Mouse (Mus musculus) limb, embryonic 10.5 days (tissue): ENCODE results near the gene Olfr275. TPM values are rescaled to one million over a fixed set of nuclear protein-coding genes. Genes with fewer than 3 reads are reported as not detected.
"Not testable (repeated sequence)": the region's sequence is repeated elsewhere in the genome, so short reads cannot be mapped to it uniquely, and the experiment has no call there.

Experiments used
- DNase-seq: peaks from one replicate; pipeline ENCODE4 v3.0.0-alpha.2; 2017; ENCODE audit warnings: low spot score
- H3K27ac ChIP-seq: fragments of 300-500 bp; sonication (generic); 2 replicates; pipeline ENCODE4 v1.5.1; 2016; ENCODE audit warnings: mild to moderate bottlenecking
- H3K27me3 ChIP-seq: fragments of 300-500 bp; sonication (generic); 2 replicates; pipeline ENCODE4 v1.6.1; 2016; ENCODE audit warnings: low read depth, mild to moderate bottlenecking; ENCODE audit not compliant: poor library complexity, severe bottlenecking
- H3K36me3 ChIP-seq: fragments of 300-500 bp; sonication (generic); 2 replicates; pipeline ENCODE4 v1.6.1; 2016; ENCODE audit warnings: mild to moderate bottlenecking, moderate library complexity
- H3K4me1 ChIP-seq: fragments of 300-500 bp; sonication (generic); 2 replicates; pipeline ENCODE4 v1.6.1; 2016
- H3K4me3 ChIP-seq: fragments of 300-500 bp; sonication (generic); 2 replicates; pipeline ENCODE4 v1.5.1; 2016; ENCODE audit warnings: mild to moderate bottlenecking, moderate library complexity
- H3K9me3 ChIP-seq: fragments of 300-500 bp; sonication (generic); replicated peaks from 2 replicates; pipeline ENCODE4 v1.6.1; 2016; ENCODE audit warnings: mild to moderate bottlenecking
- WGBS: fragments of 180-500 bp; shearing (Covaris S2); methylation state at CpG from one replicate; pipeline ENCODE4 v1.1.7; 2016; 5-methylcytosine and 5-hydroxymethylcytosine counted together
- polyA plus RNA-seq: library from polyadenylated mRNA; unstranded; fragments of >200 nt; fragmentation: Nextera tagmentation; extraction: Ambion mirVana; gene quantifications from 2 replicates; pipeline ENCODE4 v1.2.1, GENCODE M21; 2016

Olfr275 gene
- polyA plus RNA-seq: not detected in 2 replicates

- Histone ChIP-seq H3K27ac (no peak within 1 kb of the TSS), H3K4me3 (no peak within 1 kb of the TSS), H3K9me3 (no peaks in the 10 kb centered on the region), H3K4me1 (no peaks in the 10 kb centered on the region), H3K36me3 (no peaks in the 10 kb centered on the region), H3K27me3 (no peaks in the 10 kb centered on the region)
- WGBS: 91% methylated on average over 2 of the region's 2 CpGs
- DNase-seq: no peak
Measured at GRCm38 (mm10) chr4:52814304-52814703, at the start of gene Olfr275. Gene Olfr275 (plus strand): TSS chr4:52814604.

- no peak for DNase-seq
- H3K9me3 ChIP-seq: no peaks in the 10 kb centered on the region
- H3K36me3 ChIP-seq: no peaks in the 10 kb centered on the region
- H3K27me3 ChIP-seq: no peaks in the 10 kb centered on the region
- H3K27ac ChIP-seq: no peak overlapping the region
- no peaks in the 10 kb centered on the region for H3K4me1 ChIP-seq
- WGBS: 70% methylated on average over 6 of the region's 6 CpGs
- H3K4me3 ChIP-seq: no peak overlapping the region
Measured at GRCm38 (mm10) chr4:52765612-52766011, 48.8 kb upstream of the Olfr275 start.

- H3K4me1 ChIP-seq: no peaks in the 10 kb centered on the region
- H3K9me3 ChIP-seq: no peaks in the 10 kb centered on the region
- no peak overlapping the region for H3K4me3 ChIP-seq
- WGBS: 89% methylated on average over 5 of the region's 5 CpGs
- H3K27me3 ChIP-seq: no peaks in the 10 kb centered on the region
- H3K36me3 ChIP-seq: no peaks in the 10 kb centered on the region
- H3K27ac ChIP-seq: no peak overlapping the region
- DNase-seq: no peak
Measured at GRCm38 (mm10) chr4:52772186-52772585, 42.2 kb upstream of the Olfr275 start.

DNA sequence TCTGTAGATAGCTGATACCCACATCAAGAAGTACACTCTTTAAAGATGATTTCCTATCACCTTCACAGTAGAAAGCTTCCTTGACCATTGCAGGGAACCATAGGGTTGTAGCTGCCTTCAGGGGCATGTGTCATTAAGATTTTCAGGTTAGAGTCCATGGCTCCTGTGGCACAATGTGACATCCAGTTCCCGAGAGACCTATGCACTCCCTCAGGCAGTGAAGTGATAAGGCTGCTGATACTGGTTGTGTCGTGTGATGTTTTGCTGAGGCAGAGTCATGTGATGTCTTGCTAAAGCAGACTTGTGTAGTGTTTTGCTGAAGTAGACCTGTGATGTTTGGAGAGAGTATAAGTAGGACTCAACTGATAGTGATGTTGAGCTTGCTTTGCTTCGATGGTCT lies 14.4 kb upstream of the Olfr275 start:
- no peaks in the 10 kb centered on the region for H3K27me3 ChIP-seq
- H3K9me3 ChIP-seq: no peaks in the 10 kb centered on the region
- H3K27ac ChIP-seq: no peak overlapping the region
- DNase-seq: no peak
- no peaks in the 10 kb centered on the region for H3K4me1 ChIP-seq
- H3K4me3 ChIP-seq: no peak overlapping the region
- H3K36me3 ChIP-seq: no peaks in the 10 kb centered on the region
- WGBS: 81% methylated on average over 3 of the region's 3 CpGs

DNA sequence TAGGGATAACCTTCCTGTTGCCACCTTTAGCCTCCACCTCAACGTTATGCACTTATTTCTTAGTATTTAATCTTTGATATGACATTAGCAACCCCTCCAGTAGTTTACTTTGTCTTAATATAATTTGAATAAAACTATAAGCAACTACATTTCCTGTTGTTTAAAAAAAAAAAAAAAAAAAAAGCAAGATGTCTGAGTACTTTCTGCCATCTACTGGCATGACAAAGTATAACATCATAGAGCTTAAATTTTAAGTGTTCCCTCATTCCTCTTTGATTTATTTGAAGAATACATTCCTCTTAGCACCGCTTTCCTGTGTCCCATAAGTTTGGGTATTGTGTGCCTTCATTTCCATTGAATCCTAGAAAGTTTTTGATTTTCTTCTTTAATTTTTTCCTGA lies 2.5 kb upstream of the Olfr275 start:
- H3K4me1 ChIP-seq: no peaks in the 10 kb centered on the region
- no peak overlapping the region for H3K27ac ChIP-seq
- 43% methylated on average over 2 of the region's 2 CpGs for WGBS
- no peaks in the 10 kb centered on the region for H3K9me3 ChIP-seq
- no peak for DNase-seq
- no peak overlapping the region for H3K4me3 ChIP-seq
- no peaks in the 10 kb centered on the region for H3K27me3 ChIP-seq
- no peaks in the 10 kb centered on the region for H3K36me3 ChIP-seq

- H3K27me3 ChIP-seq: no peaks in the 10 kb centered on the region
- DNase-seq: no peak
- no peaks in the 10 kb centered on the region for H3K36me3 ChIP-seq
- 96% methylated on average over 11 of the region's 11 CpGs for WGBS
- no peaks in the 10 kb centered on the region for H3K4me1 ChIP-seq
- H3K27ac ChIP-seq: no peak overlapping the region
- no peak overlapping the region for H3K4me3 ChIP-seq
- no peaks in the 10 kb centered on the region for H3K9me3 ChIP-seq
Measured at GRCm38 (mm10) chr4:52821375-52821774, 7.0 kb downstream of the Olfr275 start.

DNA sequence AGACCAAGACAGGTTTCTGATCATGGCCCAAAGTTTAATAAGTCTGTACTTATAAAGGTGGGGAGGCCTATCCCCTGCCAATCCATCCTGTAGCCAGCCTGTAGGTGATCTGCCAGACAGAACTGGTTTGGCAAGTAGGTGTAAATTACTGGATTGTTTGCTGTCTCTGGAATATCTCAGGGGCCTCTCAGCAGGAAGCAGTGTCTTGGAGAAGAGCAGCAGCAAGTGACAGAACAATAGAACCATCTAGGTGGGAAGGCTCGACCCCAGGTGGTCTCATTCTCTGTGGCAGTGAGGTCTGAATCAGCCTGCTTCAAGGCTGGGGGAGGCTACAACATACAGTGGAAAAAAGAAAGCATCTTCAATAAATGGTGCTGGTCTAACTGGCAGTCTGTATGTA lies 31.0 kb downstream of the Olfr275 start:
- not testable (repeated sequence) for H3K27ac ChIP-seq, H3K9me3 ChIP-seq, H3K27me3 ChIP-seq, H3K36me3 ChIP-seq, H3K4me3 ChIP-seq, H3K4me1 ChIP-seq, DNase-seq
- 25% methylated on average over 1 of the region's 1 CpGs for WGBS

- Histone ChIP-seq H3K4me3 (no peak overlapping the region), H3K27ac (no peak overlapping the region), H3K9me3 (no peaks in the 10 kb centered on the region), H3K4me1 (no peaks in the 10 kb centered on the region), H3K36me3 (no peaks in the 10 kb centered on the region), H3K27me3 (no peaks in the 10 kb centered on the region)
- 69% methylated on average over 4 of the region's 4 CpGs for WGBS
- DNase-seq: no peak
Measured at GRCm38 (mm10) chr4:52849039-52849635, 34.7 kb downstream of the Olfr275 start.

DNA sequence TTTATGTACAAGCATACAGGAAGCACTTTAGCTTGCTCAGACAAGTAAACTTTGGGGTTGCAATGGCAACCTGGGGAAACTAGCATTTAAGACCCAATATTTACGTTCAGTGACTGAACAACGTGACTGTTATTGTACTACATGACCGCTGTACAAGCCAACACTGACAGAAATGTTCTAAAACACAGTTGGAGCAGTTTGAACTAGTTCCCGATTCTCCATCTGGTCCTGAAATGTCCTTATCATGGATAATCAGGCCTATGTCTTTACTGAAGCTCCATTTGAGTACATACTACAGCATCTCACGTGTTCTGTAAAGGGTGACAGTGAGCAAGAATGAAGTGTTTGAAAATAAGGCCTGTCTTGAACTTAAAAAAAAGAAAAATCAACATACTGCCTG lies 35.3 kb downstream of the Olfr275 start:
- Histone ChIP-seq H3K36me3 (no peaks in the 10 kb centered on the region), H3K27ac (no peak overlapping the region), H3K4me3 (no peak overlapping the region), H3K27me3 (no peaks in the 10 kb centered on the region), H3K9me3 (no peaks in the 10 kb centered on the region), H3K4me1 (no peaks in the 10 kb centered on the region)
- WGBS: 91% methylated on average over 5 of the region's 5 CpGs
- no peak for DNase-seq

DNA sequence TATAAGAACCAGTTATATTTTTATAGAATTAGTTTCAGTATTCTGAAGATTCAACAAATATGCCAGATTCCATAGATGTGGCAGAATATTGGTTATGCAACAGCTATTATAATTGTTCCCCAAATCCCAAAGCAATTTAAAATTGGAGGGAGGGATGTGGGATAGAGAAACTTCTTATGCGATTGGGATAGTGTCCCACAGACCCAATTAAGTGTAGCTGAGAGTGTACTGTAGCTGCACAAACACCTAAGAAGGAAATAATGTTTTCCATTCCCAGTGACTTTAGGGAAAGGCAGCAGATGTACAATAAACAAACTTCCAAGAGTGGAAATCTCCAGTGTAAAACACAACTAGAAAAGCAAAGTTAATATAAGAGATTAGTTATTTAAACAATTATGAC lies 44.7 kb downstream of the Olfr275 start, which contains the start of gene Olfr273:
Gene Olfr273, minus strand, starts transcription at position 101 of the 400 bp plus-strand sequence.
- DNase-seq: no peak
- H3K27me3 ChIP-seq: no peaks in the 10 kb centered on the region
- H3K4me1 ChIP-seq: no peaks in the 10 kb centered on the region
- WGBS: 92% methylated on average over 1 of the region's 1 CpGs
- H3K36me3 ChIP-seq: no peaks in the 10 kb centered on the region
- H3K4me3 ChIP-seq: no peak within 1 kb of the TSS
- H3K27ac ChIP-seq: no peak within 1 kb of the TSS
- no peaks in the 10 kb centered on the region for H3K9me3 ChIP-seq

DNA sequence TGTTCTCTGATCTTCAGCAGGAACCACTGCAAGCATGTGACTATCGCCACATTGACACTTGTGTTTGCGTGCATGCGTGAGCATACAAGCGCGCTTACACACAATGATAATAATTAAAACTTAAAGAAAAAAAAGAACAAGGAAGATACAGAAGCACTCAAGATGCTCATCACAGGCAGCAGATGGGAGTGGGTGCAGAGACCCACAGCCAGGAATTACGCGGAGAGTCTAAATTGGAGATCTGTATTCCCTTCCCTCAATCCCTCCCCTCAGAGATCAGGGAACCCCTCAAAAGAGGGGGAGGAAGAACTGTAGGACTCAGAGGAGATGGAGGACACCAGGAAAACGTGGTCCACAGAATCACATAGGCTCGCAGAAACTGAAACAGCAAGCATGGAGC lies 49.8 kb downstream of the Olfr275 start:
- Histone ChIP-seq H3K36me3 (no peaks in the 10 kb centered on the region), H3K9me3 (no peaks in the 10 kb centered on the region), H3K27me3 (no peaks in the 10 kb centered on the region), H3K27ac (no peak overlapping the region), H3K4me3 (no peak overlapping the region), H3K4me1 (no peaks in the 10 kb centered on the region)
- WGBS: 95% methylated on average over 9 of the region's 9 CpGs
- DNase-seq: no peak

Other genes with a start within 250 kb of the Olfr275 start
- gene Toporsl, start 218.3 kb upstream of the Olfr275 start, polyA plus RNA-seq: not detected in 2 replicates
- gene Olfr273, start 44.6 kb downstream of the Olfr275 start, polyA plus RNA-seq: not detected in 2 replicates
- gene Olfr272, start 104.6 kb downstream of the Olfr275 start, polyA plus RNA-seq: not detected in 2 replicates
- gene Olfr270, start 149.9 kb downstream of the Olfr275 start, polyA plus RNA-seq: not detected in 2 replicates
- gene Nipsnap3a, start 174.7 kb downstream of the Olfr275 start, polyA plus RNA-seq: not detected in 2 replicates
- 59.1 and 62.4 TPM in 2 replicates for gene Nipsnap3b, start 197.3 kb downstream of the Olfr275 start, polyA plus RNA-seq